Mouse (Mus musculus) erythroblast, embryonic 14.5 days (primary cell): ENCODE results near the gene Dok1.

Experiments
- GATA1 ChIP-seq: IDR thresholded peaks from 2 replicates; pipeline ENCODE4 v1.6.1; 2012; ENCODE audit warnings: low read length, inconsistent platforms, mixed read lengths
- TAL1 ChIP-seq: IDR thresholded peaks from 3 replicates; pipeline ENCODE4 v1.6.1; 2012; ENCODE audit warnings: low read length, inconsistent platforms, mixed read lengths

GRCm38 (mm10) chr6:83008659-83009058 lies 24.6 kb downstream of the Dok1 start:
- TF ChIP-seq GATA1: no peak
- TF ChIP-seq TAL1: no peak
